Mouse (Mus musculus) midbrain, embryonic 16.5 days (tissue): ENCODE measurements around the gene Nrbf2. TPM values are rescaled to one million over a fixed set of nuclear protein-coding genes. Genes with fewer than 3 reads are reported as not detected.

Experiments
- ATAC-seq: fragments of 200-750 bp; cut with Nextera tagmentation; 2 replicates; pipeline ENCODE4 v1.8.0; 2017; ENCODE audit warnings: moderate TSS enrichment
- H3K27ac ChIP-seq: fragments of 300-500 bp; sonication (generic); 2 replicates; pipeline ENCODE4 v1.5.1; 2014; ENCODE audit warnings: mild to moderate bottlenecking, low read length, mixed read lengths
- H3K27me3 ChIP-seq: fragments of 300-500 bp; sonication (generic); 2 replicates; pipeline ENCODE4 v1.6.1; 2014; ENCODE audit warnings: low read depth, low read length, mixed read lengths; ENCODE audit not compliant: control insufficient read depth, insufficient read depth
- H3K36me3 ChIP-seq: fragments of 300-500 bp; sonication (generic); 2 replicates; pipeline ENCODE4 v1.6.1; 2014; ENCODE audit warnings: mild to moderate bottlenecking, low read length, moderate library complexity, mixed read lengths; ENCODE audit not compliant: control insufficient read depth, insufficient read depth
- H3K4me1 ChIP-seq: fragments of 300-500 bp; sonication (generic); 2 replicates; pipeline ENCODE4 v1.6.1; 2014; ENCODE audit warnings: mild to moderate bottlenecking, low read length, mixed read lengths; ENCODE audit not compliant: control insufficient read depth, insufficient read depth
- H3K4me2 ChIP-seq: fragments of 300-500 bp; sonication (generic); 2 replicates; pipeline ENCODE4 v1.6.1; 2014; ENCODE audit warnings: mild to moderate bottlenecking, low read length, mixed read lengths
- H3K4me3 ChIP-seq: fragments of 300-500 bp; sonication (generic); 2 replicates; pipeline ENCODE4 v1.5.1; 2014; ENCODE audit warnings: low read depth, mild to moderate bottlenecking, low read length, moderate library complexity, mixed read lengths
- H3K9ac ChIP-seq: fragments of 300-500 bp; sonication (generic); 2 replicates; pipeline ENCODE4 v1.6.1; 2014; ENCODE audit warnings: low read depth, low read length, mixed read lengths
- H3K9me3 ChIP-seq: fragments of 300-500 bp; sonication (generic); replicated peaks from 2 replicates; pipeline ENCODE4 v1.6.1; 2014; ENCODE audit warnings: mild to moderate bottlenecking, low read length, mixed read lengths; ENCODE audit not compliant: control insufficient read depth, poor library complexity, severe bottlenecking
- WGBS: fragments of 180-500 bp; shearing (Covaris S2); extraction: QIAGEN DNeasy Blood & Tissue Kit; methylation state at CpG from one replicate; pipeline ENCODE4 v1.1.7; 2014; 5-methylcytosine and 5-hydroxymethylcytosine counted together
- polyA plus RNA-seq: library from polyadenylated mRNA; unstranded; fragments of >200 nt; fragmentation: Nextera tagmentation; extraction: Ambion mirVana; gene quantifications from 2 replicates; pipeline ENCODE4 v1.2.1, GENCODE M21; 2015

Nrbf2 gene
- polyA plus RNA-seq, 1 experiment from 2014 or later = 41.6 TPM

DNA sequence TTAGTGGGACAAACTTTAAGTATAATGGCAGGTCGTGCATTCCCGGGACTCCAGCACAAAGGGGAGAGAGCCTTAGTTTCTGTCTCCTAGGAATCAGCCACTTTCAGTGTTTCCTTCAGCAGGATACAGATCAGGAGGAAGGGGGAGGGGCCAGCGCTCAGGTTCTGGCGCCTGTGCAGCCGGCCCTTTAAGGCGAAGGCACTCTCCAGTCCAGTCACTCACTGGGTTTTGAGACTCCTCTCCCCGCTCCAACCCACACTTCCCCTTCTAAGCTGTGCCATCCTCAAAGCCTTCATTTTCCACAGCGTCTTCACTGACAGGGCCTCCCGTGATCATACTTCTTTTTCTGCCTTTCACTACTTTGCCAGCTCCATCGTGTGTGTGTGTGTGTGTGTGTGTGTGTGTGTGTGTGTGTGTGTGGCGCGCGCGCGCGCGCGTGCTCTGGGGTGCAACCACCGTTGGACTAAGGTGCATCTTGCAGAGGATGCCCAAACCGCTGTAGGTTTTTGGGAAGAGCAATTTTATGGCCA lies 32.9 kb upstream of the Nrbf2 start:
- Histone ChIP-seq H3K36me3 (no peaks in the 10 kb centered on the region), H3K27me3 (no peaks in the 10 kb centered on the region), H3K4me2 (peak overlapping the region; percentile 35), H3K27ac (no peak overlapping the region), H3K4me3 (peak overlapping the region; percentile 23), H3K9ac (no peak overlapping the region), H3K4me1 (peaks cover 12% of the 10 kb centered on the region), H3K9me3 (no peaks in the 10 kb centered on the region)
- no peak for ATAC-seq
- WGBS = 3% methylated on average over 20 of the region's 20 CpGs

DNA sequence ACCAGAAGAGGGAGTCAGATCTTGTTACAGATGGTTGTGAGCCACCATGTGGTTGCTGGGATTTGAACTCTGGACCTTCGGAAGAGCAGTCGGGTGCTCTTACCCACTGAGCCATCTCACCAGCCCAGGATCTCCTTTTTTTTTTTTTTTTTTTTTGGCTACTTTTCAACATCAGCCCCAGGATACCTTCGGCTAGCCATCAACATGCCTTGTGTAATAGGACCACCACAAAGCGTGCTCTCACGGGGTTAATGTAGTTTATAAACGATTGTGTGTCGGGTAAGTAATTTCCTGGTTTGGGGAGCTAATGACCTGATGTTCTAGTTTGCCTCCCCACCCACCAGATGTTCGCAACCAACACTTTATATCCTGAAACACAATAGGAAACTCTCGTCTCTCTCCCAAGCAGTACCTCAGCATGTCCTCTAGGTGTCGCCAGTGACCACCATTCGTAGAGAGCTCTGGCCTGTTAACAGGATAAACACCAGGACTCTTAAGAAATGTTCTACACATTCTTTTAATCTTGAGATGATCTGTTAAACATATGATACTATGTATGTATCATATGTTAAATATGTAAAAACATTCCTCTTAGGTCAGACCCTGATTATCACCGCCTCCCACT lies 29.8 kb upstream of the Nrbf2 start:
- Histone ChIP-seq H3K4me3 (no peak overlapping the region), H3K27me3 (no peaks in the 10 kb centered on the region), H3K27ac (no peak overlapping the region), H3K9ac (no peak overlapping the region), H3K4me2 (no peak overlapping the region), H3K36me3 (no peaks in the 10 kb centered on the region), H3K4me1 (peaks cover 6% of the 10 kb centered on the region), H3K9me3 (no peaks in the 10 kb centered on the region)
- ATAC-seq = peak; percentile 52
- WGBS = 18% methylated on average over 12 of the region's 12 CpGs

DNA sequence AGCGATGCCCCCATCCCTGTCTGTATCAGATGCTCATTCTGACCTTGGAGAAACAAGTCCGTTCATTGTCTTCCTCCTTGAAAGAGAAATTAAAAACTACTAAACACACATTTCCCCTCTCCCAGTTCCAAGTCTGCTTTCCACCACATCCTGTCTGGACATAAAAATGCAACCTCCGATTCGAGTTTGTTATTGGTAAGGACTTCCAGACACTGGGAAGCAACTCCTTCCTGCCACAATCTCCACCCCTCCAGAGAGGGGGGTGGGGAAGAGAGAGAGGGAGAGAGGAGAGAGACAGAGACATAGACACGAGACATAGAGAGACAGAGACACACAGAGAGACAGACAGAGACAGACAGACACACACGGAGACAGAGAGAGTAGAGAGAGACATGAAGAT lies 27.4 kb upstream of the Nrbf2 start:
- 80% methylated on average over 6 of the region's 6 CpGs for WGBS
- no peaks in the 10 kb centered on the region for H3K9me3 ChIP-seq
- no peaks in the 10 kb centered on the region for H3K27me3 ChIP-seq
- no peak for ATAC-seq
- no peaks in the 10 kb centered on the region for H3K36me3 ChIP-seq
- no peaks in the 10 kb centered on the region for H3K4me1 ChIP-seq
- H3K4me3 ChIP-seq = no peak overlapping the region
- H3K27ac ChIP-seq = no peak overlapping the region
- H3K9ac ChIP-seq = no peak overlapping the region
- no peak overlapping the region for H3K4me2 ChIP-seq

DNA sequence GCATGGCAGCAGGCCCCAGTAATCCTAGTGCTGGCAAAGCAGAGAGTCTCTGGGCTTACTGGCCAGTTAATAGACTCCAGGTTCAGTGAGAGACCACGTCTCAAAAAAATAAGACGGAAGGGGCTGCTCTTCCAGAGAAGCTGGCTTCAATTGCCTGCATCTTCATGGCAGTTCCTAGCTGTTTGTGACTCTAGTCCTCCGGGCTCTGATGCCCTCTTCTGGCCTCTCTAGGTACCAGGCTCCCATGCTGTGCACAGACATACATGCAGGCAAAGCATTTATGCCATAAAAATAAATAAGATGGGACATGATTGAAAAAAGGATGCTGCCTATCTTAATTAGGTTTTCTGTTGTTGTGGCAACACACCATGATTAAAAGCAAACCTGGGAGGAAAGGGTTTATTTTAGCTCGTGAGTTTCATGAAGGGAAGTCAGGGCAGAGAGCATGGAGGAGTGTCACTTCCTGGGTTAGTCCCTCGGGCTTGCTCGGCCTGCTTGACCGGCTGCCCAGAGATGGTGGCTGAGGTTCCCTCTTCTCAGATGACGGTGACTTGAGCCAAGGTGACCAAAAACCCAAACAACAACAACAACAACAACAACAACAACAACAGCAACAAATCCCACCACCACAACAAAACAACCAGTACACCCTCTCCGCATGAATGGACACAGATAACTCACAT lies 26.3 kb upstream of the Nrbf2 start:
- ATAC-seq = 0 out of 2 replicates have a peak, but pooled peaks have one; percentile 67
- Histone ChIP-seq H3K4me1 (no peaks in the 10 kb centered on the region), H3K4me2 (no peak overlapping the region), H3K4me3 (no peak overlapping the region), H3K27me3 (no peaks in the 10 kb centered on the region), H3K9me3 (no peaks in the 10 kb centered on the region), H3K36me3 (no peaks in the 10 kb centered on the region), H3K9ac (no peak overlapping the region), H3K27ac (no peak overlapping the region)
- WGBS = 37% methylated on average over 9 of the region's 9 CpGs

DNA sequence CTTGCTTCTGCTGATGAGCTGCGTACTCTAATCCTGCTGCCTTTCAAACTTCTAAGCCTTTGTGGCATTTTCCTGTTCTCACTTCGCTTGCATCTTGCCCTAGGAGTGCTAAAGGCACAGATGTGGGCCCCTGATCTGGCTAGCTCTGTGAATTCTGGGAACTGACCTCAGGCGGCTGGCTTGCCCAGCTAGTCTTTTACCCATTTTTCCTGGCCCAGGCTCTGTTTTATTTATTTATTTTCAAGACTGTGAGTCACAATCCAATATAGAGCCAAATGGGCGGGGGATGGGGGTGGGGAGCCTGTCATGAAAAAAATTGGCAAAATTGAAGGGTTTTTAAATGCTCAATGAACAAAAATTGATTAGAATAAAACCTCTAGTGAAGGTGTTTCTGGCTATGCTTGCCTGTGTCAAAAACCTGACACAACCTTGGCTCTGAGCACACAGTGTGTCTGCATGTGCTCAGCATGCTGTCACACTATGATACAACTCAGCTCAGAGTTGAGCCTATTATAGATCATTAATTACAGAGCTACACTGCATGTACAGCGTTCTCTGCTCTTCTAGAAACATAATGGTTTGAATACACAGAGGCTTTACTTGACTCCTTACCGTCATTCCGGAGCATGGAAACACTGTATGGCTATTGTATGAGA lies 24.5 kb upstream of the Nrbf2 start:
- Histone ChIP-seq H3K4me2 (no peak overlapping the region), H3K36me3 (no peaks in the 10 kb centered on the region), H3K9ac (no peak overlapping the region), H3K4me1 (no peaks in the 10 kb centered on the region), H3K4me3 (no peak overlapping the region), H3K9me3 (no peaks in the 10 kb centered on the region), H3K27me3 (no peaks in the 10 kb centered on the region), H3K27ac (no peak overlapping the region)
- WGBS = 81% methylated on average over 7 of the region's 7 CpGs
- no peak for ATAC-seq

DNA sequence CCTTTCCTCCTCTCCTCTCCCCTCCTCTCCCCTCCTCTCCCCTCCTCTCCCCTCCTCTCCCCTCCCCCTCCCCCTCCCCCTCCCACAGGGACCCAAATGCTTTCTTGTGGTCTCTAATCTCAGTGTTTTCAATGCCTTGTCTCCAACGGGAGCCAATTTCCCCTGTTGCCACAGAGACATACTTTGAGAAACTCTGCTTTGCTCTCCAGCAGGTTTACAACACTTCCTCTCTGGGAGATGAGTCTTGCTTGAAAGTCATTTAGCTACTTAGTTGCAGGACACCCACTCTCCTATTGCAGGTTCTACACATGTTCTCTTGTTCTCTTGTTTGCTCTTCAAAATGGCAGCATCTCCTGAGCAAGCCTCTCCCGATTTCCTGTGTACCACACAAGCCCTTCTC lies 17.2 kb upstream of the Nrbf2 start:
- no peak overlapping the region for H3K27ac ChIP-seq
- H3K9ac ChIP-seq = no peak overlapping the region
- no peak overlapping the region for H3K4me3 ChIP-seq
- ATAC-seq = no peak
- 36% methylated on average over 2 of the region's 2 CpGs for WGBS
- no peaks in the 10 kb centered on the region for H3K4me1 ChIP-seq
- no peaks in the 10 kb centered on the region for H3K9me3 ChIP-seq
- H3K36me3 ChIP-seq = no peaks in the 10 kb centered on the region
- no peaks in the 10 kb centered on the region for H3K27me3 ChIP-seq
- no peak overlapping the region for H3K4me2 ChIP-seq

DNA sequence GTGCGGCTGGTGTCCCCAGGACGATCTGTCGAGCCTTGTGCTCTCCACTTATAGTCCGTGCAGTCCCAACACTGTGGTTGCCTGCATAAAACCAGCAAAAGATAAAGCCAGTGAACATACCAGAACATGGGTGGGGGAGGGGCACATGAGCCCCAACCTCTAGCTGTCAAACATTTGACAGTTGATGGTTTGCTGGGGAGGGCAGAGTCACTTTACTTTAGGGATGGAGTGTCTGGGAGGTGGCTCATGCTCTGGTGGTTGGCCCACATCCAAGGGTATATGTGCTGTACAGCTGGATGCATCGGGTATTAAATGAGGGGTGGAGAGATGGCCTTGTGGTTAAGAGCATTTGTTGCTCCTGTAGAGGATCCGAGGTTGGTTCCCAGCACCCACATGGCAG lies 15.9 kb upstream of the Nrbf2 start:
- 94% methylated on average over 6 of the region's 6 CpGs for WGBS
- no peaks in the 10 kb centered on the region for H3K4me1 ChIP-seq
- no peaks in the 10 kb centered on the region for H3K9me3 ChIP-seq
- no peak overlapping the region for H3K27ac ChIP-seq
- H3K9ac ChIP-seq = no peak overlapping the region
- ATAC-seq = no peak
- no peaks in the 10 kb centered on the region for H3K36me3 ChIP-seq
- no peak overlapping the region for H3K4me2 ChIP-seq
- no peaks in the 10 kb centered on the region for H3K27me3 ChIP-seq
- H3K4me3 ChIP-seq = no peak overlapping the region

DNA sequence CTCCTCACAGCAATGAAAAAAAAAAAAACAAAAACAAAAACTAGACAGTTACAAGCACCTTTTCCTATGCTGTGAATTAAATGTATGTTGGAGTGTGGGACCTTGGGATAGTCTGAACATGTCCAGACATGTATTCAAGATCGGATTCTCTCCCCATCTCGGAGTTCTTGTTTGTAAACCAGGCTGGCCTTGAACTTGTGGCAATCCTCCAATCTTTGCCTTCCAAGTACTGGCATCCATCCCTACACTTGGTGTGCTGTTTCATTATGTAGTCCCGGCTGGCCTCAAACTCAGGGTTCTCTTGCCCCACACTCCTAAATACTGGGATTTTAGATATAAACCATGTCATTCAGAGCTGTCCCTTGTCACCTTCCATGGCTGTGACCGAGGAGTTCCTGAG lies 14.2 kb upstream of the Nrbf2 start:
- 85% methylated on average over 4 of the region's 4 CpGs for WGBS
- Histone ChIP-seq H3K4me3 (no peak overlapping the region), H3K27me3 (no peaks in the 10 kb centered on the region), H3K27ac (no peak overlapping the region), H3K4me1 (no peaks in the 10 kb centered on the region), H3K9ac (no peak overlapping the region), H3K9me3 (no peaks in the 10 kb centered on the region), H3K4me2 (no peak overlapping the region), H3K36me3 (no peaks in the 10 kb centered on the region)
- no peak for ATAC-seq

DNA sequence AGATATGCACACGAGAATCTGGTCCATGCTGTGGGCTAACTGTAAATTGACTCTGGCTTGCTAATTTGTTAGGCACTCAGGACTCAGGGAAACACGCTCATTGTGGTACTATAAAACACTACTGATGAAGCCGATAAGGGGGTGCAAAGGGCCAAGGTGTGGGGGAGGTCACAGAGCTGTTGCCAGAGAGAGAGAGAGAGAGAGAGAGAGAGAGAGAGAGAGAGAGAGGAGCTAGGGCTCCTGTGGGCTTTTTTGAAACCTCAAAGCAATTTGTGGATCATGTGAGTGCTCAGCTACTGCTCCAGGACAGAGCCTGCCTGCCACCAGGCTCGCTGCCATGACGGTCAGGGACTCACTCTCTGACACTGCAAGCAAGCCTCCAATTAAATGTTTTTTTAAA lies 13.8 kb upstream of the Nrbf2 start:
- H3K9me3 ChIP-seq = no peaks in the 10 kb centered on the region
- H3K27me3 ChIP-seq = no peaks in the 10 kb centered on the region
- H3K4me1 ChIP-seq = no peaks in the 10 kb centered on the region
- no peak overlapping the region for H3K4me2 ChIP-seq
- 61% methylated on average over 5 of the region's 5 CpGs for whole genome bisulfite sequencing
- no peak overlapping the region for H3K4me3 ChIP-seq
- no peak overlapping the region for H3K9ac ChIP-seq
- H3K27ac ChIP-seq = no peak overlapping the region
- no peak for ATAC-seq
- no peaks in the 10 kb centered on the region for H3K36me3 ChIP-seq
